Mouse (Mus musculus) brain, embryonic 14.5 days (tissue): Measurements from ENCODE around the gene A230072I06Rik.

Experiments
- CTCF ChIP-seq: fragments of 200-500 bp; IDR thresholded peaks from 2 replicates; pipeline ENCODE4 v1.5.1; 2012; ENCODE audit warnings: inconsistent platforms, mild to moderate bottlenecking, moderate library complexity, borderline replicate concordance; ENCODE audit not compliant: insufficient read depth, insufficient read length; ENCODE audit errors: extremely low read depth
- POLR2A ChIP-seq: fragments of 200-500 bp; IDR thresholded peaks from 2 replicates; pipeline ENCODE4 v1.6.1; 2012; ENCODE audit warnings: mild to moderate bottlenecking, inconsistent platforms, borderline replicate concordance; ENCODE audit not compliant: poor library complexity, insufficient read depth, insufficient read length, severe bottlenecking; ENCODE audit errors: extremely low read depth

GRCm38 (mm10) chr8:12319755-12320455, 41.3 kb downstream of the A230072I06Rik start:
- TF ChIP-seq POLR2A (no peak), CTCF (no peak)
